Comparison of ENCODE assay signal across 11 mouse cellular contexts in genomic region chr12:28948889-28949288, GRCm38 (mm10).
DNase-seq lines count a peak whose midpoint lies in the region; ATAC-seq and TF ChIP-seq lines count a peak whose summit lies in the region.
"Had no signal": no experiment of that assay in that cellular context is flagged by ENCODE, and none has a peak within 500 bp of the region (broad histone marks: within the 10 kb centered on the region; RNA-seq: fewer than 3 reads in every experiment).

No protein-coding gene starts in this region.

- intact Hi-C loops in heart, postnatal 10 days (cut with DNase I), result no loop called here

- no peak overlapping the region for H3K4me2 ChIP-seq in hindbrain, embryonic 12.5 days (replicated peaks)
- no peak overlapping the region for H3K4me2 ChIP-seq in midbrain, postnatal 0 days (ENCODE audit: low read depth, low read length, poor library complexity, severe bottlenecking)
- H3K4me2 ChIP-seq: embryonic facial prominence, embryonic 12.5 days had no signal

- no peaks in the 10 kb centered on the region for H3K36me3 ChIP-seq in hindbrain, embryonic 12.5 days
- H3K36me3 ChIP-seq in midbrain, postnatal 0 days (ENCODE audit: insufficient read depth, low read length), result no peaks in the 10 kb centered on the region
- H3K36me3 ChIP-seq: embryonic facial prominence, embryonic 12.5 days; heart, embryonic 10.5 days had no signal

- H3K27ac ChIP-seq in hindbrain, embryonic 12.5 days, result peak overlapping the region; percentile 52
- peak overlapping the region; percentile 51 for H3K27ac ChIP-seq in midbrain, postnatal 0 days (ENCODE audit: low read depth, low read length)
- H3K27ac ChIP-seq: embryonic facial prominence, embryonic 12.5 days; heart, embryonic 10.5 days had no signal

- 49% methylated on average over 9 of the region's 9 CpGs for WGBS in hindbrain, embryonic 12.5 days
- WGBS in midbrain, postnatal 0 days, result 27% methylated on average over 9 of the region's 9 CpGs

- ATAC-seq in cerebellum, adult (ENCODE audit: insufficient number of reproducible peaks, low FRiP score, low TSS enrichment), result peak; percentile 28; the same call in 1 of the 2 replicates
- ATAC-seq in hindbrain, embryonic 12.5 days (ENCODE audit: low FRiP score), result no peak
- no peak for ATAC-seq in midbrain, postnatal 0 days (ENCODE audit: low FRiP score)

- H3K4me1 ChIP-seq in hindbrain, embryonic 12.5 days, result peaks cover 10% of the 10 kb centered on the region; the same call in 1 of the 2 replicates
- H3K4me1 ChIP-seq in midbrain, postnatal 0 days (ENCODE audit: insufficient read depth, low read length), result peaks cover 7% of the 10 kb centered on the region
- H3K4me1 ChIP-seq: embryonic facial prominence, embryonic 12.5 days; heart, embryonic 10.5 days had no signal

- H3K4me3 ChIP-seq in hindbrain, embryonic 12.5 days, result no peak overlapping the region
- no peak overlapping the region for H3K4me3 ChIP-seq in midbrain, postnatal 0 days (ENCODE audit: low read depth, low read length)
- H3K4me3 ChIP-seq: embryonic facial prominence, embryonic 12.5 days; heart, embryonic 10.5 days had no signal

- no peak for DNase-seq in cerebellum, adult 11-12 months
- peak; percentile 29 for DNase-seq in brain, adult 2 months (ENCODE audit: low read depth, low spot score)
- DNase-seq in midbrain, postnatal 0 days (ENCODE audit: low spot score), result peak; percentile 44
- no peak for DNase-seq in urinary bladder, postnatal 14 days (ENCODE audit: low spot score)
- no peak for DNase-seq in layer of hippocampus, adult 9-10 months (ENCODE audit: low spot score)
- DNase-seq in heart, postnatal 10 days, result no peak
- DNase-seq: lung, postnatal 14 days had no signal

- no peak for TF ChIP-seq CTCF in midbrain, postnatal 0 days (IDR thresholded peaks at IDR 0.05)

- H3K27me3 ChIP-seq in hindbrain, embryonic 12.5 days, result no peaks in the 10 kb centered on the region
- H3K27me3 ChIP-seq in midbrain, postnatal 0 days (ENCODE audit: insufficient read depth, low read length), result no peaks in the 10 kb centered on the region
- H3K27me3 ChIP-seq: embryonic facial prominence, embryonic 12.5 days had no signal

- H3K9ac ChIP-seq in hindbrain, embryonic 12.5 days, result no peak overlapping the region
- H3K9ac ChIP-seq in midbrain, postnatal 0 days (replicated peaks; ENCODE audit: low read length, poor library complexity, severe bottlenecking), result no peak overlapping the region
- H3K9ac ChIP-seq: embryonic facial prominence, embryonic 12.5 days had no signal

- H3K9me3 ChIP-seq in hindbrain, embryonic 12.5 days (replicated peaks), result no peaks in the 10 kb centered on the region
- 0 out of 2 replicates have a peak, but pooled peaks cover 3% of the 10 kb centered on the region for H3K9me3 ChIP-seq in midbrain, postnatal 0 days (ENCODE audit: low read length)
- H3K9me3 ChIP-seq: embryonic facial prominence, embryonic 12.5 days had no signal

Comparison
In these comparisons a context has a peak if more than half of its experiments do, and no peak if none do; other contexts are left out.
1. DNase-seq: peak in brain, adult 2 months (single experiment) and midbrain, postnatal 0 days (single experiment); none in cerebellum, adult 11-12 months (single experiment), urinary bladder, postnatal 14 days (single experiment), layer of hippocampus, adult 9-10 months (single experiment) and heart, postnatal 10 days (0 of 2).